Mouse (Mus musculus) spleen, adult 2 months (tissue): ENCODE data around the gene Gm42421.

Experiments used
- CTCF ChIP-seq: fragments of 200-500 bp; IDR thresholded peaks from 2 replicates; pipeline ENCODE4 v1.5.1; 2011; ENCODE audit warnings: mild to moderate bottlenecking, inconsistent platforms; ENCODE audit not compliant: insufficient read depth, insufficient read length, insufficient replicate concordance; ENCODE audit errors: extremely low read depth
- POLR2A ChIP-seq: fragments of 200-500 bp; IDR thresholded peaks from 2 replicates; pipeline ENCODE4 v1.6.1; 2011; ENCODE audit warnings: low read depth, low read length, inconsistent platforms

- TF ChIP-seq CTCF (no peak), POLR2A (no peak)
Measured at GRCm38 (mm10) chr5:143950016-143950415, 22.0 kb downstream of the Gm42421 start.
